Mouse (Mus musculus): ENCODE measurements at regions not wholly inside any gene's neighbourhood (a gene's known extent, or its start where the extent isn't known, plus 50 kb on each side); places are given as distances from the start of the nearest gene placed in this dataset.

DNA sequence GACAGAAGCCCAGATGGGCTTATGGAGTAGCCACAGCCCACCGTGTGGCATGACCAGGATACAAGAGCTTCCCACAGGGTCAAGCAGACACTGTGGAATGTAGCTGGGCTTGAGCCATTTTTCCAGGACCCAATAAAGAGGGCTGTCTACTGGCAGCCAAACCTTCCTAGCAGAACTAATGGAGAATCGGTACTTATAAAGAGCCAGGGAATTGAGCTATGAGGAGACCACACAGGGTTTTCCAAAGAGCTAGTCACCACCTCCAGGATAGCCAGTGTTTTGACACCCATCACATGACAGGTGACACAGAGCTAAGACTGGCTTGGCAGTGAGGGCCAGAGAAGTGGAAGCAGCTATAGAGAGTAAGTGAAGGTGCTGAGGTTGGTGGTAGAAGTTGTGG is 149.9 kb downstream of the Map2k4 start:
- ATAC-seq (replicated peaks; ENCODE audit: extremely low read depth, insufficient read depth, low FRiP score) = no peak
- Histone ChIP-seq H3K27me3 (ENCODE audit: control insufficient read depth, insufficient read depth, low read length) (no peaks in the 10 kb centered on the region), H3K4me1 (ENCODE audit: control insufficient read depth, insufficient read depth, low read length) (peaks cover 21% of the 10 kb centered on the region), H3K4me3 (ENCODE audit: low read length) (no peak overlapping the region), H3K9me3 (replicated peaks; ENCODE audit: control insufficient read depth, low read length) (no peaks in the 10 kb centered on the region), H3K9ac (ENCODE audit: low read length) (no peak overlapping the region), H3K27ac (ENCODE audit: low read length) (no peak overlapping the region), H3K4me2 (ENCODE audit: low read depth, low read length) (no peak overlapping the region), H3K36me3 (ENCODE audit: control insufficient read depth, insufficient read depth) (no peaks in the 10 kb centered on the region)
- WGBS = 75% methylated on average over 2 of the region's 2 CpGs

DNA sequence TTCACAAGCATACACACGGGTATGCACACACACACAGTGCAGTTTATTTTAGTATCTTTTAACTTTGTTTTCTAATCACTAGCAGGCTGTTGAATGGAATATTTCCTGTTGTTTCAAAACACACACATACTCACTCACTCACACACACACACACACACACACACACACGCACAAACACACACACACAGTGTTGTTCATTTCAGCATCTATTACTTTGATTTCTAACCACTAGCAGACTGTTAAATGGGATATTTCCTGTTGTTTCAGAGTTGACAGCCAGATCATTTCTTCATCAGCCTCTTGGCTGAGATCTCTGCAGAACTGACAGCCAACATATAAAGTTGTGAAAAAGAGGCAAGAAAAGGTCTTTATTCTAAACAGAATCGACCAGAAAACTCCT is 150.9 kb downstream of the Map2k4 start:
- no peak overlapping the region for H3K4me2 ChIP-seq (ENCODE audit: low read depth, low read length)
- no peak for ATAC-seq (replicated peaks; ENCODE audit: extremely low read depth, insufficient read depth, low FRiP score)
- H3K27ac ChIP-seq (ENCODE audit: low read length) = no peak overlapping the region; the same call in 1 of the 2 replicates
- no peak overlapping the region for H3K9ac ChIP-seq (ENCODE audit: low read length)
- H3K4me3 ChIP-seq (ENCODE audit: low read length) = no peak overlapping the region
- peaks cover 21% of the 10 kb centered on the region for H3K4me1 ChIP-seq (ENCODE audit: control insufficient read depth, insufficient read depth, low read length)
- no peaks in the 10 kb centered on the region for H3K36me3 ChIP-seq (ENCODE audit: control insufficient read depth, insufficient read depth)
- H3K9me3 ChIP-seq (replicated peaks; ENCODE audit: control insufficient read depth, low read length) = no peaks in the 10 kb centered on the region
- no peaks in the 10 kb centered on the region for H3K27me3 ChIP-seq (ENCODE audit: control insufficient read depth, insufficient read depth, low read length)
- WGBS = 68% methylated on average over 3 of the region's 3 CpGs

DNA sequence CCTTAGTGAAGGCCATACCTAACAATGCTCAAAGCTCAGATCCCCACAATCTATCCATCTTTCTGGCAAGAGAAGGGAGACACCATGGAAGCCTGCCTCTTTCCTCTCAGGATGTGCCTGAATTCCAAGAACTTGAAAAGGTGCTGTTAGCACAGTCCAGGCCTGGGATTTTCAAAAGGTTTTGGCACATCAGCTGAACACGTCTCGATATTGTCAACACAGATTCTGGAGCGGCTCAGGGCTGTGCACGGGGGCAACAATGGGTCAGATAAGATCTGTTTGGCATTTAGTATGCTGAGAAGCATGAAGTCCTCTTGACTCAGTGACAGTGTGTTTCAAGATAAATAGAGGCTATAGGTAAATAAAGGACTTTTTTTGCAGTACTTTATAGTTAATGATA is 152.8 kb downstream of the Map2k4 start:
- H3K9ac ChIP-seq (ENCODE audit: low read length) = no peak overlapping the region
- no peaks in the 10 kb centered on the region for H3K9me3 ChIP-seq (replicated peaks; ENCODE audit: control insufficient read depth, low read length)
- peaks cover 24% of the 10 kb centered on the region for H3K4me1 ChIP-seq (ENCODE audit: control insufficient read depth, insufficient read depth, low read length)
- no peaks in the 10 kb centered on the region for H3K27me3 ChIP-seq (ENCODE audit: control insufficient read depth, insufficient read depth, low read length)
- H3K4me2 ChIP-seq (ENCODE audit: low read depth, low read length) = no peak overlapping the region
- H3K4me3 ChIP-seq (ENCODE audit: low read length) = no peak overlapping the region
- H3K36me3 ChIP-seq (ENCODE audit: control insufficient read depth, insufficient read depth) = no peaks in the 10 kb centered on the region
- peak overlapping the region; percentile 51 for H3K27ac ChIP-seq (ENCODE audit: low read length)
- WGBS = 14% methylated on average over 4 of the region's 4 CpGs
- peak; percentile 66 for ATAC-seq (replicated peaks; ENCODE audit: extremely low read depth, insufficient read depth, low FRiP score)

DNA sequence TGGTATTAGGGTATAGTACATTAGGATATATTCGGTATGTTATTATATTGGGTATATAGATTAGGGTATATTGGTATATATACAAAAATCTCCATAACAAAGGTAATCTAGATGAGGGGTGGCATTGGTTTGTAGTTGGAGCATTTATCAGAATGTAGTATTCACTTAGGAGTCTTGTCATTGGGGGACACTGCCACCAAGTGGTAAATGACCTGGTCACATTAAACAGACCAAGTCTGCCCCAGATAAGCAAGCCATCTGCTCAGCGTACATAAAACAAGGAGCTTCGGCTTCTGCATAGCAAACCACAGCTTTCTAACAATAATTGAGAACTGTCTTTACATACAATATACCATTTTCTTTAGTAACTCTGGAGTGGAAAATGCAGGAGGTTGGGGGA is 156.9 kb downstream of the Map2k4 start:
- H3K27ac ChIP-seq (ENCODE audit: low read length) = no peak overlapping the region
- H3K4me1 ChIP-seq (ENCODE audit: control insufficient read depth, insufficient read depth, low read length) = peaks cover 19% of the 10 kb centered on the region
- no peak overlapping the region for H3K4me3 ChIP-seq (ENCODE audit: low read length)
- no peaks in the 10 kb centered on the region for H3K27me3 ChIP-seq (ENCODE audit: control insufficient read depth, insufficient read depth, low read length)
- H3K9ac ChIP-seq (ENCODE audit: low read length) = no peak overlapping the region
- WGBS = 37% methylated on average over 3 of the region's 3 CpGs
- 0 out of 2 replicates have a peak, but pooled peaks cover 3% of the 10 kb centered on the region for H3K9me3 ChIP-seq (replicated peaks; ENCODE audit: control insufficient read depth, low read length)
- H3K36me3 ChIP-seq (ENCODE audit: control insufficient read depth, insufficient read depth) = no peaks in the 10 kb centered on the region
- H3K4me2 ChIP-seq (ENCODE audit: low read depth, low read length) = no peak overlapping the region
- no peak for ATAC-seq (replicated peaks; ENCODE audit: extremely low read depth, insufficient read depth, low FRiP score)

DNA sequence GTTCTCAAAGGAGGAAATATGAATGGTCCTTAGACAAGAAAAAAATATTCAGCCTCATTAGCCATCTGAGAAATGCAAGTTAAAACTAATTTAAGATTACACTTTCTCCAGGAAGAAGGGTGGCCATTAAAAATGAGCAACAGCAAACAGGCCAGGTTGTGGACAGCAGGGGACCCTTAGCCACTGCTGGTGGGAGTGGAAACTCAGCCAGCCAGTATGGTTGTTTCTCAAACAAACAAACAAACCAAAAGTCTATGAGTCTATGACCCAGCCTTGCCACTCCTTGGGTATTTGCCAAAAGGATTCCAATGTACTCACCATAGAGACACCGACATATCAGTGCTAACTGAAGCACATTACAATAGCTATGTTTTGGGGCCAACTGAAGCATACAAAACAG is 157.7 kb downstream of the Map2k4 start:
- WGBS = 82% methylated on average over 1 of the region's 1 CpGs
- H3K36me3 ChIP-seq (ENCODE audit: control insufficient read depth, insufficient read depth) = no peaks in the 10 kb centered on the region

DNA sequence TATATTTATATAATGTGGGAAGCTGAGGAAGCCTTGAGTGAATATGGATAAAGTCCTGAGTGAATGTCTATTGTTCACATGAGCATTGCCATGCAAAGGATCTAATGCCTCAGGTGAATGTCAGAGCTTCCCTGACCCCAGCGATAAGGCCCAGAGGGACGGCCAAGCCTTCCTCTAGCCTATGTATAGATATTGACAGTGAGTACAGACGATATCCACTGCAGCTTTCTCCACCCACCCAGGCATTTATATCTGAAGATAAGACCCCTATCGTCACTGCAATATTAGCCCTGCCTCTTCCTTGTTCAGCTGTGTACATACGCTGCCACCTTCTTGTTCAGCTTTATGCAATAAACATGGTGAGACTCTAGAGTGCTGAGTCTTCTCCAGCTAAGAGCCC is 158.8 kb downstream of the Map2k4 start:
- WGBS = 66% methylated on average over 5 of the region's 5 CpGs

More for the DNA sequence above, 157.7 kb downstream of the Map2k4 start:
- no peaks in the 10 kb centered on the region for H3K27me3 ChIP-seq (ENCODE audit: control insufficient read depth, insufficient read depth, low read length)
- H3K4me1 ChIP-seq (ENCODE audit: control insufficient read depth, insufficient read depth, low read length) = peaks cover 14% of the 10 kb centered on the region
- no peak overlapping the region for H3K27ac ChIP-seq (ENCODE audit: low read length)
- no peak overlapping the region for H3K9ac ChIP-seq (ENCODE audit: low read length)
- no peak for ATAC-seq (replicated peaks; ENCODE audit: extremely low read depth, insufficient read depth, low FRiP score)
- no peak overlapping the region for H3K4me3 ChIP-seq (ENCODE audit: low read length)
- H3K9me3 ChIP-seq (replicated peaks; ENCODE audit: control insufficient read depth, low read length) = 0 out of 2 replicates have a peak, but pooled peaks cover 3% of the 10 kb centered on the region
- no peak overlapping the region for H3K4me2 ChIP-seq (ENCODE audit: low read depth, low read length)

DNA sequence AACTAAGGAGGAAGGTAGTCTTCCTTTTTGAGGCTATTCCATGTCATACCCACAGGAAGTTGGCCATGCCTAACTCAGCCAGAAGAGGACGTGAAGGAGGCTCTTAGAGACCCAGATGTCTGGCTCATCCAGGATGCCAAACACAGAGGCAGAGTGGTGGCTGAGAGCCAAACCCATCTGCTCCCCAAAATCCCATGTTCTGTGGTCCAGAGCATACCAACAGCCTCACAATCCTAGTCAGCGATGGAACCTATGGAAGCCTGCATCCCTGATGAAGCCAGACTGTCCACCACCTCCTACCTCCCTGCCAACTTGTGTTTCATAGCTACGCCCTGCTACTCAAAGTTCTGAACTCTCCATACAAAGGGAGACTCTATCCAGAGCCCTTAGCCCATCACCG is 169.1 kb downstream of the Map2k4 start:
- ATAC-seq (replicated peaks; ENCODE audit: extremely low read depth, insufficient read depth, low FRiP score) = no peak
- Histone ChIP-seq H3K4me1 (ENCODE audit: control insufficient read depth, insufficient read depth, low read length) (no peaks in the 10 kb centered on the region), H3K4me2 (ENCODE audit: low read depth, low read length) (no peak overlapping the region)

More for the DNA sequence above, 158.8 kb downstream of the Map2k4 start:
- Histone ChIP-seq H3K9ac (ENCODE audit: low read length) (no peak overlapping the region), H3K4me1 (ENCODE audit: control insufficient read depth, insufficient read depth, low read length) (peaks cover 8% of the 10 kb centered on the region; the same call in 1 of the 2 replicates), H3K27ac (ENCODE audit: low read length) (no peak overlapping the region), H3K4me3 (ENCODE audit: low read length) (no peak overlapping the region), H3K36me3 (ENCODE audit: control insufficient read depth, insufficient read depth) (no peaks in the 10 kb centered on the region), H3K9me3 (replicated peaks; ENCODE audit: control insufficient read depth, low read length) (0 out of 2 replicates have a peak, but pooled peaks cover 3% of the 10 kb centered on the region), H3K27me3 (ENCODE audit: control insufficient read depth, insufficient read depth, low read length) (no peaks in the 10 kb centered on the region), H3K4me2 (ENCODE audit: low read depth, low read length) (no peak overlapping the region)
- no peak for ATAC-seq (replicated peaks; ENCODE audit: extremely low read depth, insufficient read depth, low FRiP score)

DNA sequence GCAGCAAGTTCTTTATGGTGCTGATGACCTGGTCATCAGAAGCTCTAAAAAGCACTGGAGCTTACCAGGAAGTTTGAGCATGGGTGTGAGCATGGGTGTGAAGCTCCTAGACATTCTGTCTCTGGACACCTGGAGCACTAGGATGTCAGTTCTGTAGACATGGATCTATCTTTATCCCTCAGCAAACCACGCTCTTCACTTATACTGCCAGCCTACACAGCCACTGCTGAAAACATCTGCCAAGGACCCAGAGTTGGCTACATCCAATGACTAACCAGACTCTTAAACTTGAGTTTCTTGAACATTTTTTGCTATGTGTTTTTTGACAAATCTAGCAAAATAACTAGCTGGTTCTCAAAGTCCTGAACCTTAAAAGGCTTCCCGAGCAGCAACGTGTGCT is 177.6 kb downstream of the Map2k4 start:
- no peak overlapping the region for H3K9ac ChIP-seq (ENCODE audit: low read length)
- no peak overlapping the region for H3K4me3 ChIP-seq (ENCODE audit: low read length)
- no peaks in the 10 kb centered on the region for H3K9me3 ChIP-seq (replicated peaks; ENCODE audit: control insufficient read depth, low read length)
- ATAC-seq (replicated peaks; ENCODE audit: extremely low read depth, insufficient read depth, low FRiP score) = no peak
- no peaks in the 10 kb centered on the region for H3K4me1 ChIP-seq (ENCODE audit: control insufficient read depth, insufficient read depth, low read length)
- H3K27me3 ChIP-seq (ENCODE audit: control insufficient read depth, insufficient read depth, low read length) = no peaks in the 10 kb centered on the region
- no peak overlapping the region for H3K4me2 ChIP-seq (ENCODE audit: low read depth, low read length)
- 92% methylated on average over 3 of the region's 3 CpGs for WGBS
- no peak overlapping the region for H3K27ac ChIP-seq (ENCODE audit: low read length)
- no peaks in the 10 kb centered on the region for H3K36me3 ChIP-seq (ENCODE audit: control insufficient read depth, insufficient read depth)

More for the DNA sequence above, 169.1 kb downstream of the Map2k4 start:
- no peaks in the 10 kb centered on the region for H3K36me3 ChIP-seq (ENCODE audit: control insufficient read depth, insufficient read depth)
- H3K27ac ChIP-seq (ENCODE audit: low read length) = no peak overlapping the region
- H3K9ac ChIP-seq (ENCODE audit: low read length) = no peak overlapping the region
- H3K9me3 ChIP-seq (replicated peaks; ENCODE audit: control insufficient read depth, low read length) = no peaks in the 10 kb centered on the region
- WGBS = 88% methylated on average over 4 of the region's 4 CpGs
- H3K27me3 ChIP-seq (ENCODE audit: control insufficient read depth, insufficient read depth, low read length) = no peaks in the 10 kb centered on the region
- no peak overlapping the region for H3K4me3 ChIP-seq (ENCODE audit: low read length)

DNA sequence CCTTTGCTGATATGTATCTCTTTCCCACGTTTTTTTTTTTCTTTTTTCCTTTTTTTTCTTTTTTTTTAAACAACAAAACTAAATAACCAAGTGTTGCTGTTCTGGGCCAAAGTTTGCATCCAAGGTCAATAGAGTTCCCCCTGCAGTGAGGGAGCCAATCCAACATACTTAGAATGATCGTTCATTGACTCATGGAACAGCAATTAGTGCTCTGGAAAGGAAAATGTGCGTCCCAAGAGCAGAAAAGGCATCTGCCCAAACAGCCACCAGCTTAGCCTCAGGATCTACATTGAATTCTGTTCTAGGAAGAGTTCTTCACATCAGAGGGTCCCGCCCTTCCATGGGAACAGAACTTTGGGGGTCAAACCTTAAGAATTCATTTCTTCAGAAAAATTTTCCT is 179.0 kb downstream of the Map2k4 start:
- Histone ChIP-seq H3K27ac (ENCODE audit: low read length) (no peak overlapping the region), H3K4me2 (ENCODE audit: low read depth, low read length) (no peak overlapping the region), H3K9me3 (replicated peaks; ENCODE audit: control insufficient read depth, low read length) (no peaks in the 10 kb centered on the region), H3K4me3 (ENCODE audit: low read length) (no peak overlapping the region), H3K9ac (ENCODE audit: low read length) (no peak overlapping the region), H3K27me3 (ENCODE audit: control insufficient read depth, insufficient read depth, low read length) (no peaks in the 10 kb centered on the region), H3K36me3 (ENCODE audit: control insufficient read depth, insufficient read depth) (no peaks in the 10 kb centered on the region), H3K4me1 (ENCODE audit: control insufficient read depth, insufficient read depth, low read length) (no peaks in the 10 kb centered on the region)
- 64% methylated on average over 4 of the region's 4 CpGs for WGBS
- no peak for ATAC-seq (replicated peaks; ENCODE audit: extremely low read depth, insufficient read depth, low FRiP score)
